Mouse (Mus musculus) E14TG2a.4 (cell line): ENCODE results near the gene Asap3.

Experiments used
- H3K27me3 ChIP-seq: 2 replicates; pipeline ENCODE4 v1.6.1; 2014; ENCODE audit warnings: low read length, control low read depth; ENCODE audit not compliant: insufficient read depth
- H3K36me3 ChIP-seq: 2 replicates; pipeline ENCODE4 v1.6.1; 2014; ENCODE audit warnings: low read length, control low read depth; ENCODE audit not compliant: insufficient read depth
- H3K4me1 ChIP-seq: replicated peaks from 2 replicates; pipeline ENCODE4 v1.6.1; 2014; ENCODE audit warnings: low read depth, low read length, control low read depth
- H3K4me3 ChIP-seq: replicated peaks from 2 replicates; pipeline ENCODE4 v1.5.1; 2014; ENCODE audit warnings: mild to moderate bottlenecking, low read length
- H3K9me3 ChIP-seq: 2 replicates; pipeline ENCODE4 v1.6.1; 2014; ENCODE audit warnings: low read length, control low read depth
- CTCF ChIP-seq: conservative IDR thresholded peaks from 2 replicates; pipeline ENCODE4 v1.5.1; 2014; ENCODE audit warnings: low read length
- NANOG ChIP-seq: IDR thresholded peaks from 2 replicates; pipeline ENCODE4 v1.6.1; 2014; ENCODE audit warnings: borderline replicate concordance, low read length, mixed read lengths
- POU5F1 ChIP-seq: IDR thresholded peaks from 2 replicates; pipeline ENCODE4 v1.6.1; 2014; ENCODE audit warnings: low read length, borderline replicate concordance

Asap3 gene

DNA sequence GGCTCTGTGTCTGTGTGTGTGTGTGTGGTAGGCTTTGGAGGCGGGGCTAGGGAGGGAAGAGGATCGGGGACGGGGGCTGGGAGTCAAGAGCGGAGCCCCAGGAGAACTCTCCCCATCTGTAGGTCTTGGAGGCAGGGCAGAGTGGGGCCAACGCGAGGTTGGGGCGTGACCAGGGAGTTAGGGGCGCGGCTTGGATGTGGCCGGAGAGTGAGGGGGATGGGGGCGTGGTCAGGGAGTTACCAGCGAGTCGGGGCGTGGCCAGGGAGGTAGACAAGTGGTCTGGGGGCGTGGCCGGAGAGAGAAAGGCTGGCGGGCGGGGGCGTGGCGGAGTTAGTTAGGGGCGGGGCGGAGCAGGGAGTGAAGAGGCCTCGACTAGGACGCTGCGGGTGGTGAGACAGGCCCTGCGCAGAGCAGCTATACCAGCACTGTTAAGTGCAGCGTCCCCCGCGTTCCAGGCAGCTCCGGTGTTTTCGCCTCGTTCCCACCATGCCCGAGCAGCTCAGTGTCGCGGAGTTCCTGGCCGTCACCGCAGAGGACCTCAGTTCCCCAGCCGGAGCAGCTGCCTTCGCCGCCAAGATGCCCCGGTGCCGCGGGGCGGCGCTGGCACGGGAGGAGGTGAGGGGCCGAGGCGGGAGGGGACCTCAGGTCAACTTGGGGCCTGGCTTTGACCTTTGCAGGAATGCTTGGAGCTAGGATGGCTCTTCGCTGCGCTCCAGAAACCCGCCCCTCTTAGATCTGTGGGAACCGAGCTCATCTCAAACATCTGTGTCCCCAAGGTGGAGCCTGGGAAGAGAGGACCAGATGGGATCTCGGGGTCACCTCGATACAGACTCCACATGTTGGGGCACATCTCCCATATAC, at the start of gene Asap3:
Asap3 (plus strand) TSS at position 333 of the 861 bp plus-strand sequence.
- Histone ChIP-seq H3K9me3 (no peaks in the 10 kb centered on the region), H3K27me3 (no peaks in the 10 kb centered on the region), H3K36me3 (peaks cover 14% of the 10 kb centered on the region; the same call in 1 of the 2 replicates), H3K4me3 (peak within 1 kb of the TSS; percentile 82), H3K4me1 (peaks cover 38% of the 10 kb centered on the region)
- TF ChIP-seq POU5F1: no peak
- TF ChIP-seq CTCF: no peak
- TF ChIP-seq NANOG: no peak

DNA sequence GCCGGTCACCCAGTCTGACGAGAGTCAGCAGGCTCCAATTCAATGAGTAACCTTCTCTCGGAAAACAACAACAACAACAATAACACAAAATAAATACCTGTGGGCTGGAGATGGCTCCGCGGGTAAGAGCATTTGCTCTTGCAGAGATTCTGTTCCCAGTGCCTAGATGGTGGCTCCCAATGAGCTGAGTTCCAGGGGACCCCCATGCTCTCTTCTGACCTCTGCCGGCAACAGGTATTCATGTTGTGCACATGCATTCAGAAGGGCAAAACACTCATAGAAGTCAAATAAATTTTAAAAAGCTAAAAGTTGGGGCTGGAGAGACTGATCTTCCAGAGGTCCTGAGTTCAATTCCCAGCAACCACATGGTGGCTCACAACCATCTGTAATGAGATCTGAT, 47.7 kb upstream of the Asap3 start:
- TF ChIP-seq POU5F1 (no peak), NANOG (no peak), CTCF (no peak)
- Histone ChIP-seq H3K4me3 (no peak overlapping the region), H3K9me3 (no peaks in the 10 kb centered on the region), H3K27me3 (peaks cover 21% of the 10 kb centered on the region; the same call in 1 of the 2 replicates), H3K36me3 (no peaks in the 10 kb centered on the region), H3K4me1 (peaks cover 31% of the 10 kb centered on the region)

DNA sequence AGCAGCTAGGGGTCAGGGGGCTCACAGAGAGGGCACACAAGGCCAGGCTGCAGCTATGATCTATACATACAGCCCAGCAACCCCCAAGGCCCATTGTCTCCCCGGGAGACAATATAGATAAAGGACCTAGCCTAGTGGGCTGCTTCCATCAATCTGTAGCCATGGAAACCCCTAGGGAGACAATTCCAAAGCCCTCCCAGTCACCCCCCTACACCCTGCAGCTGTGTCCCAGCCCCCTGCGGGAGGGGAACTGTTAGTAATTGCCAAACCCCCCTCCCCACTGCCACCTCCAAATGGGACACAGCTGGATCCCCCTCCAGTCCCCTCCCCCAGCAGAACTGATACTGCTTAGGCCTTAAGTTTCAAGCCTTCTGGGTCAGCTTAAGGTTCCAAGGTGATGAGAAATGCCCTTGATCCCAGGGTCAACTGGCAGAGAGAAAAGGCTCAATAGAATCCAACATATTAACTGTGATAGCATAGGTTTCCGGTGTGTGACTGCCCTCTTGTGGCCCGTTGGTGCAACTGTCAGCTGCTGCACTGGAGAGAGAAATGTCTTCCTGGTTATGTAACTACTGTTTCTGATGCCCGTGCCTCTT, 46.3 kb upstream of the Asap3 start:
- Histone ChIP-seq H3K4me3 (no peak overlapping the region), H3K9me3 (no peaks in the 10 kb centered on the region), H3K4me1 (peaks cover 37% of the 10 kb centered on the region), H3K27me3 (peaks cover 13% of the 10 kb centered on the region; the same call in 1 of the 2 replicates), H3K36me3 (no peaks in the 10 kb centered on the region)
- peak; percentile 92 for TF ChIP-seq CTCF
- TF ChIP-seq POU5F1: no peak
- no peak for TF ChIP-seq NANOG

DNA sequence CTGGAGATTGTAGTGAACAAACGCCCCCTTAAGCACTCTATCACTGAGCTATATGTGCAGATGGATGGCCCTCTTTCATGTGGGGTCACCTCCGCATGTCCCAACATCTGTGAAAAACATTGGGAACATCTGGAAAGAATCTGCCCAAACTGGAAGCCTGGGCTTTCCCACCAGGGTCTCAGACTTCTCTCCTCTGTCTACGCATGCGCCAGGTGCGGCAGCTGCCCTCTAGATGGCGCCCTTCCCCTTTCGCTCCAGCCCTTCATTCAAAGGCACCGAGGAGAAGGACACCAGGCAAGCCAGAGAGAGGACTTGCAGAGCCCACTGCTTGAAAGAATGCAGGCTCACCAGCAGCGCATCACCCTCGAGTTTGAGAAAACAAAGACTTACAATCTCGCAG, 42.7 kb upstream of the Asap3 start:
- Histone ChIP-seq H3K4me3 (no peak overlapping the region), H3K36me3 (no peaks in the 10 kb centered on the region), H3K9me3 (no peaks in the 10 kb centered on the region), H3K27me3 (no peaks in the 10 kb centered on the region), H3K4me1 (peaks cover 42% of the 10 kb centered on the region)
- TF ChIP-seq CTCF (peak; percentile 95), POU5F1 (no peak), NANOG (no peak)

DNA sequence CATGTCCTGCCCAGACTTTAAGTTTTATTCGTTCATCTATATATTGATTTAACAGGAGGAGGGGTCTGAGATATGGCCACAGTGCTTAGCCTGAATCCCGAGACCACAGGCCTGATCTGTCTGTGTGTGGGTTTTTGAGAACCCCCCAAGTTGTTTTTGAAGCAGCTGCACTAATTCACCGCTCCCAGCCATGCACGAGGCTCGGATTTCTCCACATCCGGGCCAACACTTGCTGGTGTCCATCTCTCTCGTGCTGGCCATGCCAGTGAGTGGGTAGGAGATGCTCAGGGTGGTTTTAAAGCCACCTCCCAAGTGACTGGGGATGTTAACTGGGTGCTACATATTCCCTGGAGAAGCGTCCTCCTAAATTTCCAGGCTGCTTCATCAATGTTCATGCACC, 41.2 kb upstream of the Asap3 start:
- H3K27me3 ChIP-seq: peaks cover 3% of the 10 kb centered on the region; the same call in 1 of the 2 replicates
- H3K4me3 ChIP-seq: no peak overlapping the region
- H3K4me1 ChIP-seq: peaks cover 40% of the 10 kb centered on the region
- TF ChIP-seq CTCF: no peak
- TF ChIP-seq POU5F1: no peak
- no peak for TF ChIP-seq NANOG
- no peaks in the 10 kb centered on the region for H3K9me3 ChIP-seq
- H3K36me3 ChIP-seq: no peaks in the 10 kb centered on the region

DNA sequence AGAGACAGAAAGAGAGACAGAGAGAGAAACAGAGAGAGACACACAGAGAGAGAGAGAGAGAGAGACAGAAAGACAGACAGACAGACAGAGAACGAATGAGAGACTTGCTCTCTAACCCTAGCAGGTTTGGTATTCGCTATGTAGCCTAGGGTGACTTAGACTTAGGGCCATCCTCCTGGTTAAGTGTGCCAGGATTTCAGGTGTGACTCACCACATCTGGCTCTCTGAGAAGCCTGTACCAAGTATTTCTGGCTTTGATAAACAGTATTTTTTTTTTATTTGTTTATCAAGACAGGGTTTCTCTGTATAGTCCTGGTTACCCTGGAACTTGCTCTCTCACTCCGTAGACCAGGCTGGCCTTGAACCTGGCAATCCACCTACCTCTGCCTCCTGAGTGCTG, 38.5 kb upstream of the Asap3 start:
- Histone ChIP-seq H3K27me3 (peaks cover 5% of the 10 kb centered on the region; the same call in 1 of the 2 replicates), H3K4me3 (no peak overlapping the region), H3K9me3 (no peaks in the 10 kb centered on the region), H3K4me1 (peaks cover 49% of the 10 kb centered on the region), H3K36me3 (no peaks in the 10 kb centered on the region)
- no peak for TF ChIP-seq NANOG
- no peak for TF ChIP-seq CTCF
- TF ChIP-seq POU5F1: no peak

DNA sequence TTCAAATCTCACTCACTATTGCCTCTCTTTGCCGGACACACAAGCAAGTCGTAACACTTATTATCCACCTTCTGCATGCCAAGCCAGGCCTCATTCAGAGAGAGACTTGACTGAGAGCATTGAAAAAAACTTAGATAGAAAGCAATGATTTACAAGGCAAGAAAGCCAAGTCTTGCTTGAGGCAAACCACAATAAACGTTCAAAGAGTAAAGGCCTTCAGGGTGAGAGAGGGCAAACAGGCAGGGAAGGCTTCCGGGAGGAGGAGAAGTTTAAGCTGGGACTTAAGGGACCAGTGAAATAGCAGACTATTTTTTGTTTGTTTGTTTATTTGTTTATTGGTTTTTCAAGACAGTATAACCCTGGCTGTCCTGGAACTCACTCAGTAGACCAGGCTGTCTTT, 35.8 kb upstream of the Asap3 start:
- TF ChIP-seq NANOG (no peak), CTCF (no peak), POU5F1 (no peak)
- H3K4me1 ChIP-seq: peaks cover 59% of the 10 kb centered on the region
- peaks cover 5% of the 10 kb centered on the region; the same call in 1 of the 2 replicates for H3K27me3 ChIP-seq
- H3K36me3 ChIP-seq: no peaks in the 10 kb centered on the region; the same call in 1 of the 2 replicates
- H3K4me3 ChIP-seq: no peak overlapping the region
- no peaks in the 10 kb centered on the region for H3K9me3 ChIP-seq

DNA sequence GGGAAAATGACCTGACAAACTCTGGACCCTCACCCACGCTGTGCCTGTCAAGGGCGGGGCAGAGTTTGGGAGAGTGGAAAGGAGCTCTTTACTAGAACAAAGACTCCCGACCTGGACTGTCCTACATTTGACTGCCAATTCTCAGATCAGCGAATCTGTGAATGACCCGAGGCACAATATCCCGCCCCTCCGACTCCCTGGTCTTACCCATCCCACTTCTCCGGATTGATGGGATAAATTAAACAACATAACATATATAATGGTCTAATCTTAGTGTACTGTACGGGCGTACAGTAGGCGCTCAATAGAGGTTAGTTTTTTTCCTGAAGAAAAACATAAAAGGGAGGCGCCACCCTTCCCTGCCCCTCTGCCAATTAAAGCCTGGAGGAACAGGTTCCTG, 34.7 kb upstream of the Asap3 start:
- Histone ChIP-seq H3K4me1 (peaks cover 62% of the 10 kb centered on the region), H3K36me3 (peaks cover 3% of the 10 kb centered on the region), H3K9me3 (no peaks in the 10 kb centered on the region), H3K27me3 (peaks cover 5% of the 10 kb centered on the region; the same call in 1 of the 2 replicates), H3K4me3 (peak overlapping the region; percentile 57)
- TF ChIP-seq CTCF (no peak), NANOG (no peak), POU5F1 (no peak)
